ENCODE assay signal across 10 mouse cellular contexts in genomic region chr13:60125501-60126305, GRCm38 (mm10). TPM values are rescaled to one million over a fixed set of nuclear protein-coding genes. Genes with fewer than 3 reads are reported as not detected.
DNase-seq lines count a peak whose midpoint lies in the region; ATAC-seq lines count a peak whose summit lies in the region.
"Had no signal": no experiment of that assay in that cellular context is flagged by ENCODE, and none has a peak within 500 bp of the region (broad histone marks: within the 10 kb centered on the region; RNA-seq: fewer than 3 reads in every experiment).

No protein-coding gene starts in this region.

- no peak overlapping the region for H3K27ac ChIP-seq in kidney, embryonic 15.5 days
- peak overlapping the region; percentile 90 for H3K27ac ChIP-seq in forebrain, embryonic 12.5 days
- H3K27ac ChIP-seq in limb, embryonic 13.5 days, result no peak overlapping the region
- no peak overlapping the region for H3K27ac ChIP-seq in neural tube, embryonic 15.5 days (replicated peaks)
- no peak overlapping the region for H3K27ac ChIP-seq in liver, embryonic 12.5 days

- H3K4me1 ChIP-seq in kidney, embryonic 15.5 days, result peaks cover 48% of the 10 kb centered on the region
- peaks cover 51% of the 10 kb centered on the region for H3K4me1 ChIP-seq in forebrain, embryonic 12.5 days
- peaks cover 50% of the 10 kb centered on the region for H3K4me1 ChIP-seq in limb, embryonic 13.5 days
- peaks cover 29% of the 10 kb centered on the region for H3K4me1 ChIP-seq in neural tube, embryonic 15.5 days
- no peaks in the 10 kb centered on the region for H3K4me1 ChIP-seq in liver, embryonic 12.5 days

- no peak overlapping the region for H3K9ac ChIP-seq in kidney, embryonic 15.5 days
- H3K9ac ChIP-seq in forebrain, embryonic 12.5 days, result no peak overlapping the region
- no peak overlapping the region for H3K9ac ChIP-seq in limb, embryonic 13.5 days
- H3K9ac ChIP-seq in neural tube, embryonic 15.5 days (replicated peaks), result no peak overlapping the region
- H3K9ac ChIP-seq in liver, embryonic 12.5 days, result no peak overlapping the region

- H3K4me3 ChIP-seq in kidney, embryonic 15.5 days (replicated peaks), result no peak overlapping the region
- no peak overlapping the region for H3K4me3 ChIP-seq in forebrain, embryonic 12.5 days (replicated peaks)
- H3K4me3 ChIP-seq in limb, embryonic 13.5 days, result 0 out of 2 replicates have a peak overlapping the region, but pooled peaks have one; percentile 11
- H3K4me3 ChIP-seq in neural tube, embryonic 15.5 days (replicated peaks), result peak overlapping the region; percentile 25
- H3K4me3 ChIP-seq in liver, embryonic 12.5 days, result no peak overlapping the region

- H3K27me3 ChIP-seq in kidney, embryonic 15.5 days, result no peaks in the 10 kb centered on the region
- peaks cover 35% of the 10 kb centered on the region for H3K27me3 ChIP-seq in forebrain, embryonic 12.5 days
- H3K27me3 ChIP-seq in limb, embryonic 13.5 days, result peaks cover 10% of the 10 kb centered on the region; the same call in 1 of the 2 replicates
- 0 out of 2 replicates have a peak, but pooled peaks cover 3% of the 10 kb centered on the region for H3K27me3 ChIP-seq in neural tube, embryonic 15.5 days (replicated peaks)
- H3K27me3 ChIP-seq in liver, embryonic 12.5 days (replicated peaks), result peaks cover 8% of the 10 kb centered on the region; the same call in 1 of the 2 replicates

- no peak for ATAC-seq in kidney, embryonic 15.5 days (replicated peaks; ENCODE audit: low FRiP score)
- peak; percentile 66 for ATAC-seq in forebrain, embryonic 12.5 days (ENCODE audit: low FRiP score)
- no peak for ATAC-seq in limb, embryonic 13.5 days (ENCODE audit: low FRiP score, low read depth)
- ATAC-seq in neural tube, embryonic 15.5 days (ENCODE audit: low FRiP score), result no peak
- no peak for ATAC-seq in liver, embryonic 12.5 days

- peak overlapping the region; percentile 46 for H3K4me2 ChIP-seq in kidney, embryonic 15.5 days
- peak overlapping the region; percentile 40 for H3K4me2 ChIP-seq in forebrain, embryonic 12.5 days
- H3K4me2 ChIP-seq in limb, embryonic 13.5 days (replicated peaks), result peak overlapping the region; percentile 31
- peak overlapping the region; percentile 56 for H3K4me2 ChIP-seq in neural tube, embryonic 15.5 days
- no peak overlapping the region for H3K4me2 ChIP-seq in liver, embryonic 12.5 days

- 16% methylated on average over 13 of the region's 13 CpGs for WGBS in kidney, embryonic 15.5 days
- 18% methylated on average over 13 of the region's 13 CpGs for WGBS in forebrain, embryonic 12.5 days
- 21% methylated on average over 13 of the region's 13 CpGs for whole genome bisulfite sequencing in limb, embryonic 13.5 days
- 9% methylated on average over 13 of the region's 13 CpGs for WGBS in neural tube, embryonic 15.5 days
- whole genome bisulfite sequencing in liver, embryonic 12.5 days (ENCODE audit: insufficient replicate concordance), result 48% methylated on average over 13 of the region's 13 CpGs

- H3K9me3 ChIP-seq in kidney, embryonic 15.5 days (replicated peaks), result no peaks in the 10 kb centered on the region
- no peaks in the 10 kb centered on the region for H3K9me3 ChIP-seq in forebrain, embryonic 12.5 days
- H3K9me3 ChIP-seq in limb, embryonic 13.5 days, result no peaks in the 10 kb centered on the region
- H3K9me3 ChIP-seq in neural tube, embryonic 15.5 days (replicated peaks), result no peaks in the 10 kb centered on the region
- no peaks in the 10 kb centered on the region for H3K9me3 ChIP-seq in liver, embryonic 12.5 days (replicated peaks)

- H3K36me3 ChIP-seq in kidney, embryonic 15.5 days, result no peaks in the 10 kb centered on the region
- no peaks in the 10 kb centered on the region for H3K36me3 ChIP-seq in forebrain, embryonic 12.5 days (replicated peaks)
- H3K36me3 ChIP-seq in limb, embryonic 13.5 days, result no peaks in the 10 kb centered on the region
- no peaks in the 10 kb centered on the region for H3K36me3 ChIP-seq in neural tube, embryonic 15.5 days
- no peaks in the 10 kb centered on the region for H3K36me3 ChIP-seq in liver, embryonic 12.5 days

- DNase-seq in kidney, postnatal 10 days, result no peak
- no peak for DNase-seq in lung, adult 18-20 months
- no peak for DNase-seq in cerebellum, adult 9-11 months
- DNase-seq: cerebellum, postnatal 14 days; lung, postnatal 36 days had no signal

RNA-seq across cellular contexts. Expression of gene Gas1, which starts 51.5 kb away (rescaled TPM):
- 94.2 and 102 TPM in 2 replicates for polyA plus RNA-seq in kidney, embryonic 15.5 days (2015; fragmentation: Nextera tagmentation; extraction: Ambion mirVana)
- polyA plus RNA-seq in forebrain, embryonic 12.5 days (2016; fragmentation: Nextera tagmentation; extraction: Ambion mirVana), result 140 and 153 TPM in 2 replicates
- polyA plus RNA-seq in limb, embryonic 13.5 days (2015; fragmentation: Nextera tagmentation; extraction: Ambion mirVana), result 264 and 265 TPM in 2 replicates
- polyA plus RNA-seq in neural tube, embryonic 15.5 days (2015; fragmentation: Nextera tagmentation; extraction: Ambion mirVana), result 16.2 and 26.7 TPM in 2 replicates
- polyA plus RNA-seq in liver, embryonic 12.5 days (2016; fragmentation: Nextera tagmentation; extraction: Ambion mirVana), result 11.9 and 16.3 TPM in 2 replicates

Comparison
In these comparisons a context has a peak if more than half of its experiments do, and no peak if none do; other contexts are left out.
1. H3K4me3 ChIP-seq: peak in limb, embryonic 13.5 days (single experiment) and neural tube, embryonic 15.5 days (single experiment); none in kidney, embryonic 15.5 days (single experiment), forebrain, embryonic 12.5 days (single experiment) and liver, embryonic 12.5 days (single experiment).